14 mouse cellular contexts compared by ENCODE assay signal in the genomic region with DNA sequence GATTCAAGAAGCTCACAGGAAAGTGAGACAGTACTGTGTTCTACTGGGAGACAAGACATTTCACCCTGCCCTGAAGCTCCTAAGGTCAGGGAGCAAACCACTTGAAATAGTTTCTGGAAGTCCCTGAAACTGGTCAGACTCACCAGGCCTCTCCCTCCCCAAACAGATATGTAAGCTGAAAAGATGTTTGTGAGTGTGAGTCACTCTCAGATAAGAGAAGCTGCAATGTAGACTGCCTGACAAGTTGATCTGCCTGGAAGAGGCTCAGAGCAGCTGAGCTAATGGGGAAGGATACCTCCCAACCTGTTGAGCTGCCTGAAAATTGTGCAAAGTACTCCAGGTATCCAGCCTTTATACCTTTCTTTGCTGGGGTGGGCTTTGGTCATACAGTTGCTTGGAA.
"Had no signal": no experiment of that assay in that cellular context is flagged by ENCODE, and none has a peak within 500 bp of the region (broad histone marks: within the 10 kb centered on the region; RNA-seq: fewer than 3 reads in every experiment).

No protein-coding gene starts in this region.

- H3K4me1 ChIP-seq: limb, embryonic 10.5 days; liver, embryonic 15.5 days; midbrain, embryonic 12.5 days; neural tube, embryonic 13.5 days had no signal

- H3K4me3 ChIP-seq: limb, embryonic 10.5 days; liver, embryonic 15.5 days; midbrain, embryonic 12.5 days; neural tube, embryonic 13.5 days had no signal

- ATAC-seq: midbrain, embryonic 16.5 days had no signal

- H3K27ac ChIP-seq: kidney, postnatal 0 days; limb, embryonic 10.5 days; liver, embryonic 15.5 days; midbrain, embryonic 12.5 days; neural tube, embryonic 13.5 days had no signal

- H3K27me3 ChIP-seq: liver, embryonic 15.5 days; midbrain, embryonic 12.5 days; neural tube, embryonic 13.5 days had no signal

- H3K9me3 ChIP-seq: limb, embryonic 10.5 days; liver, embryonic 15.5 days; midbrain, embryonic 12.5 days had no signal

- H3K4me2 ChIP-seq: liver, embryonic 11.5 days; liver, embryonic 15.5 days; midbrain, embryonic 12.5 days; neural tube, embryonic 13.5 days had no signal

- H3K36me3 ChIP-seq: limb, embryonic 10.5 days; liver, embryonic 15.5 days; midbrain, embryonic 12.5 days; neural tube, embryonic 13.5 days had no signal

- H3K9ac ChIP-seq: liver, embryonic 15.5 days; midbrain, embryonic 12.5 days; neural tube, embryonic 13.5 days had no signal

- DNase-seq: kidney, adult 9 months; kidney, postnatal 36 days; lung, adult 2 months; lung, postnatal 10 days; retina, postnatal 1 day; right cerebral cortex, postnatal 4 days; spleen, adult 18-20 months had no signal
